Mouse (Mus musculus) forelimb bud, embryonic 11.5 days (tissue): ENCODE data around the gene Slc25a41.

Experiments used
- DNase-seq: peaks from one replicate; pipeline ENCODE4 v3.0.0-alpha.2; 2012; ENCODE audit warnings: low read depth, low spot score

Gene Slc25a41

GRCm38 (mm10) chr17:56990966-56991365 lies 50.5 kb downstream of the Slc25a41 start:
- no peak for DNase-seq

GRCm38 (mm10) chr17:56990115-56990746 lies 51.2 kb downstream of the Slc25a41 start, which contains the start of gene Clpp:
Gene Clpp (plus strand): TSS chr17:56990305.
- peak; percentile 93 for DNase-seq

GRCm38 (mm10) chr17:56989467-56990114 lies 51.9 kb downstream of the Slc25a41 start:
- peak; percentile 86 for DNase-seq

GRCm38 (mm10) chr17:56988921-56989430 lies 52.5 kb downstream of the Slc25a41 start:
- no peak for DNase-seq

GRCm38 (mm10) chr17:56988441-56988840 lies 53.0 kb downstream of the Slc25a41 start:
- DNase-seq, result no peak

- DNase-seq, result no peak
Observed at GRCm38 (mm10) chr17:56986105-56986805, 55.2 kb downstream of the Slc25a41 start.

GRCm38 (mm10) chr17:56985656-56986055 lies 55.8 kb downstream of the Slc25a41 start:
- no peak for DNase-seq

- DNase-seq, result no peak
Observed at GRCm38 (mm10) chr17:56984886-56985285, 56.6 kb downstream of the Slc25a41 start.
